Mouse (Mus musculus) layer of hippocampus, adult 11-12 months (tissue): ENCODE results near the gene Fam92b.

Source experiments
- DNase-seq: peaks from one replicate; pipeline ENCODE4 v3.0.0; 2022; ENCODE audit warnings: low spot score

Gene Fam92b

GRCm38 (mm10) chr8:120177318-120178123 lies at the start of gene Fam92b:
Gene Fam92b, minus strand, starts transcription at chr8:120177466.
- peak; percentile 51 for DNase-seq

- DNase-seq: peak; percentile 64
These were observed 48.3 kb upstream of the Fam92b start for GRCm38 (mm10) chr8:120225421-120226151.

- no peak for DNase-seq
These were observed 47.5 kb upstream of the Fam92b start for GRCm38 (mm10) chr8:120224521-120225420.

- no peak for DNase-seq
These were observed 45.3 kb upstream of the Fam92b start for GRCm38 (mm10) chr8:120222548-120222947.

GRCm38 (mm10) chr8:120216855-120217830 lies 39.9 kb upstream of the Fam92b start:
- no peak for DNase-seq

GRCm38 (mm10) chr8:120215416-120216141 lies 38.3 kb upstream of the Fam92b start:
- no peak for DNase-seq

- no peak for DNase-seq
These were observed 36.7 kb upstream of the Fam92b start for GRCm38 (mm10) chr8:120213939-120214338.

- no peak for DNase-seq
These were observed 36.0 kb upstream of the Fam92b start for GRCm38 (mm10) chr8:120213229-120213628.

GRCm38 (mm10) chr8:120212596-120212995 lies 35.3 kb upstream of the Fam92b start:
- DNase-seq: no peak

- DNase-seq: no peak
These were observed 34.1 kb upstream of the Fam92b start for GRCm38 (mm10) chr8:120211345-120211744.

GRCm38 (mm10) chr8:120208113-120208512 lies 30.8 kb upstream of the Fam92b start:
- DNase-seq: no peak

- DNase-seq: no peak
These were observed 30.1 kb upstream of the Fam92b start for GRCm38 (mm10) chr8:120207364-120207763.

GRCm38 (mm10) chr8:120205916-120206315 lies 28.6 kb upstream of the Fam92b start:
- DNase-seq: no peak

- DNase-seq: no peak
These were observed 27.6 kb upstream of the Fam92b start for GRCm38 (mm10) chr8:120204736-120205360.

- no peak for DNase-seq
These were observed 25.3 kb upstream of the Fam92b start for GRCm38 (mm10) chr8:120202546-120202945.

GRCm38 (mm10) chr8:120201351-120201750 lies 24.1 kb upstream of the Fam92b start:
- DNase-seq: no peak

- no peak for DNase-seq
These were observed 14.9 kb upstream of the Fam92b start for GRCm38 (mm10) chr8:120192118-120192517.

GRCm38 (mm10) chr8:120191633-120192032 lies 14.4 kb upstream of the Fam92b start:
- no peak for DNase-seq

- peak; percentile 88 for DNase-seq
These were observed 13.6 kb upstream of the Fam92b start for GRCm38 (mm10) chr8:120190810-120191413.
